Comparison of ENCODE assay signal across 9 mouse cellular contexts in genomic region chr13:29835170-29835569, GRCm38 (mm10). TPM values are rescaled to one million over a fixed set of nuclear protein-coding genes. Genes with fewer than 3 reads are reported as not detected.
A peak's percentile ranks its signal among the peaks of the same experiment; 100 is the strongest.
DNase-seq lines count a peak whose midpoint lies in the region; ATAC-seq and TF ChIP-seq lines count a peak whose summit lies in the region.
"Had no signal": no experiment of that assay in that cellular context is flagged by ENCODE, and none has a peak within 500 bp of the region (broad histone marks: within the 10 kb centered on the region; RNA-seq: fewer than 3 reads in every experiment).

No protein-coding gene starts in this region.

- no peak overlapping the region for H3K9ac ChIP-seq in forebrain, postnatal 0 days
- H3K9ac ChIP-seq in neural tube, embryonic 11.5 days (ENCODE audit: low read length) = no peak overlapping the region
- H3K9ac ChIP-seq: hindbrain, embryonic 15.5 days had no signal

- H3K36me3 ChIP-seq in forebrain, postnatal 0 days (ENCODE audit: insufficient read depth) = no peaks in the 10 kb centered on the region
- peaks cover 23% of the 10 kb centered on the region for H3K36me3 ChIP-seq in forebrain, embryonic 10.5 days (replicated peaks)
- H3K36me3 ChIP-seq in neural tube, embryonic 11.5 days (ENCODE audit: control insufficient read depth, insufficient read depth, low read length) = no peaks in the 10 kb centered on the region
- H3K36me3 ChIP-seq: hindbrain, embryonic 15.5 days had no signal

- WGBS in forebrain, postnatal 0 days = 25% methylated on average over 4 of the region's 4 CpGs
- 48% methylated on average over 4 of the region's 4 CpGs for WGBS in forebrain, embryonic 10.5 days
- 39% methylated on average over 4 of the region's 4 CpGs for WGBS in neural tube, embryonic 11.5 days

- H3K4me1 ChIP-seq in forebrain, postnatal 0 days (ENCODE audit: insufficient read depth) = 0 out of 2 replicates have a peak, but pooled peaks cover 13% of the 10 kb centered on the region
- peaks cover 2% of the 10 kb centered on the region; the same call in 1 of the 2 replicates for H3K4me1 ChIP-seq in forebrain, embryonic 10.5 days
- 0 out of 2 replicates have a peak, but pooled peaks cover 2% of the 10 kb centered on the region for H3K4me1 ChIP-seq in neural tube, embryonic 11.5 days (ENCODE audit: control insufficient read depth, insufficient read depth, low read length)

- no peaks in the 10 kb centered on the region for H3K27me3 ChIP-seq in forebrain, postnatal 0 days (ENCODE audit: insufficient read depth, low read length)
- no peaks in the 10 kb centered on the region for H3K27me3 ChIP-seq in forebrain, embryonic 10.5 days (ENCODE audit: poor library complexity, severe bottlenecking)
- no peaks in the 10 kb centered on the region for H3K27me3 ChIP-seq in neural tube, embryonic 11.5 days (ENCODE audit: control insufficient read depth, insufficient read depth, low read length)
- H3K27me3 ChIP-seq: hindbrain, embryonic 15.5 days had no signal

- no peak overlapping the region for H3K27ac ChIP-seq in forebrain, postnatal 0 days (ENCODE audit: low read depth, low read length)
- H3K27ac ChIP-seq in forebrain, embryonic 10.5 days = no peak overlapping the region
- H3K27ac ChIP-seq in neural tube, embryonic 11.5 days (ENCODE audit: low read depth, low read length) = no peak overlapping the region
- H3K27ac ChIP-seq: hindbrain, embryonic 15.5 days had no signal

- peak; percentile 84 for DNase-seq in forebrain, postnatal 0 days
- DNase-seq in forebrain, embryonic 10.5 days (ENCODE audit: extremely low spot score, low spot score) = no peak
- peak; percentile 61 for DNase-seq in neural tube, embryonic 11.5 days (ENCODE audit: low spot score)
- DNase-seq in neural tube, embryonic 10.5 days (ENCODE audit: extremely low spot score, low spot score) = no peak
- DNase-seq in brain, adult 2 months (ENCODE audit: low read depth, low spot score) = peak; percentile 82
- peak; percentile 24 for DNase-seq in hindlimb bud, embryonic 11.5 days (ENCODE audit: extremely low spot score, low read depth, low spot score)
- DNase-seq in lung, postnatal 14 days = peak; percentile 62
- DNase-seq in ovary, adult 18-20 months (ENCODE audit: low spot score) = no peak

- H3K4me3 ChIP-seq in forebrain, postnatal 0 days (ENCODE audit: low read depth, low read length) = no peak overlapping the region
- H3K4me3 ChIP-seq in forebrain, embryonic 10.5 days = no peak overlapping the region
- no peak overlapping the region for H3K4me3 ChIP-seq in neural tube, embryonic 11.5 days (ENCODE audit: low read depth, low read length)
- H3K4me3 ChIP-seq: hindbrain, embryonic 15.5 days had no signal

- peak; percentile 85 for TF ChIP-seq CTCF in forebrain, postnatal 0 days (IDR thresholded peaks at IDR 0.05; ENCODE audit: low read depth)

- no peaks in the 10 kb centered on the region for H3K9me3 ChIP-seq in forebrain, postnatal 0 days (ENCODE audit: low read length)
- H3K9me3 ChIP-seq in forebrain, embryonic 10.5 days = no peaks in the 10 kb centered on the region
- no peaks in the 10 kb centered on the region for H3K9me3 ChIP-seq in neural tube, embryonic 11.5 days (ENCODE audit: control insufficient read depth, low read length)
- H3K9me3 ChIP-seq: hindbrain, embryonic 15.5 days had no signal

- peak; percentile 52; the same call in 1 of the 2 replicates for ATAC-seq in forebrain, postnatal 0 days
- ATAC-seq in neural tube, embryonic 11.5 days (ENCODE audit: insufficient read depth, low FRiP score, low TSS enrichment) = no peak

- no peak overlapping the region for H3K4me2 ChIP-seq in forebrain, postnatal 0 days (ENCODE audit: low read depth)
- H3K4me2 ChIP-seq in neural tube, embryonic 11.5 days (ENCODE audit: low read depth) = no peak overlapping the region
- H3K4me2 ChIP-seq: hindbrain, embryonic 15.5 days had no signal

RNA-seq across cellular contexts. Expression of gene Cdkal1, which starts 20.3 kb away (rescaled TPM):
- 16.7 and 17.9 TPM in 2 replicates for total RNA-seq in forebrain, postnatal 0 days (2014; rRNA removed)
- 16.8 and 18.3 TPM in 2 replicates for polyA plus RNA-seq in forebrain, postnatal 0 days (2015; fragmentation: Nextera tagmentation; extraction: Ambion mirVana)
- polyA plus RNA-seq in forebrain, embryonic 10.5 days (2016; fragmentation: Nextera tagmentation; extraction: Ambion mirVana) = 34.3 and 34.5 TPM in 2 replicates
- 27.5 and 29.8 TPM in 2 replicates for polyA plus RNA-seq in neural tube, embryonic 11.5 days (2014; fragmentation: Nextera tagmentation; extraction: Ambion mirVana)

Comparison
In these comparisons a context has a peak if more than half of its experiments do, and no peak if none do; other contexts are left out.
1. DNase-seq: peak in forebrain, postnatal 0 days (single experiment), neural tube, embryonic 11.5 days (single experiment), brain, adult 2 months (single experiment), hindlimb bud, embryonic 11.5 days (single experiment) and lung, postnatal 14 days (single experiment); none in forebrain, embryonic 10.5 days (single experiment), neural tube, embryonic 10.5 days (single experiment) and ovary, adult 18-20 months (single experiment).